Mouse (Mus musculus) cortical plate, adult 2 months (tissue): Measurements from ENCODE around the gene Pdpk1.

Experiments used
- CTCF ChIP-seq: fragments of 200-500 bp; IDR thresholded peaks from 2 replicates; pipeline ENCODE4 v1.5.1; 2011; ENCODE audit warnings: mild to moderate bottlenecking, control low read depth, low read length; ENCODE audit not compliant: insufficient read depth; ENCODE audit errors: extremely low read depth
- POLR2A ChIP-seq: fragments of 200-500 bp; IDR thresholded peaks from 2 replicates; pipeline ENCODE4 v1.6.1; 2011; ENCODE audit warnings: mild to moderate bottlenecking, low read length, control low read depth; ENCODE audit not compliant: insufficient read depth; ENCODE audit errors: extremely low read depth

DNA sequence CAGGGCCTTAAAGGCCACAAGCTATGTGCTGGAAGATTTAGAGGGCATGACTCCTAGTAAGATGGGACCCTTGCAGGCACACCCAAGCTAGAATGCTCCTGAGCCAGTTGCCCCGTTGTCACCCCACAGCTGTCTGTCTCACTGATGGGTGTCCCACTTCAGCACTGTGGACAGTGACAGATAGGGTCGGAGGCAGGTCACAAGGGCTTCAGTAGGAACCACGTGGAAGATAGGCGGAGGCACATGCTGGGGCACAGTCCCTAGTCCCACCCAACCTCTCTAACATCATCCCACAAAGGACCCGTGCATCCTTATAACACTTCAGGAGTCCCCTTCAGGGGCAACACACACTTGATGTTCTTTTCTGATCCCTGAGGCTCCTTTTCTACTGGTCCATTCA, 104.7 kb downstream of the Pdpk1 start:
- no peak for TF ChIP-seq POLR2A
- TF ChIP-seq CTCF: no peak
